Mouse (Mus musculus): ENCODE results near the gene Dst. TPM values are rescaled to one million over a fixed set of nuclear protein-coding genes. Genes with fewer than 3 reads are reported as not detected.

Gene Dst
- polyA plus RNA-seq, 1 experiment from 2014 or later, result 15.6 TPM

- Histone ChIP-seq H3K36me3 (ENCODE audit: insufficient read depth) (peaks cover 2% of the 10 kb centered on the region; the same call in 1 of the 2 replicates), H3K9ac (no peak overlapping the region), H3K4me1 (ENCODE audit: insufficient read depth) (no peaks in the 10 kb centered on the region), H3K4me2 (no peak overlapping the region), H3K27ac (ENCODE audit: low read depth) (no peak overlapping the region), H3K27me3 (ENCODE audit: insufficient read depth, low read length) (no peaks in the 10 kb centered on the region), H3K9me3 (ENCODE audit: low read depth, low read length) (no peaks in the 10 kb centered on the region), H3K4me3 (ENCODE audit: low read depth, low read length) (no peak overlapping the region)
- no peak for ATAC-seq (ENCODE audit: insufficient read depth)
- 57% methylated on average over 2 of the region's 2 CpGs for WGBS
- DNase-seq, result no peak
- TF ChIP-seq CTCF (IDR thresholded peaks at IDR 0.05; ENCODE audit: low read depth), result no peak
Measured at GRCm38 (mm10) chr1:34216456-34216855, 308.4 kb downstream of the Dst start.

- H3K27ac ChIP-seq (ENCODE audit: low read depth), result no peak overlapping the region
- H3K9ac ChIP-seq, result no peak overlapping the region
- ATAC-seq (ENCODE audit: insufficient read depth), result peak; percentile 72
- H3K4me1 ChIP-seq (ENCODE audit: insufficient read depth), result no peaks in the 10 kb centered on the region
- peak; percentile 87 for DNase-seq
- peak; percentile 98 for TF ChIP-seq CTCF (IDR thresholded peaks at IDR 0.05; ENCODE audit: low read depth)
- 27% methylated on average over 6 of the region's 6 CpGs for WGBS
- H3K4me2 ChIP-seq, result no peak overlapping the region
- no peak overlapping the region for H3K4me3 ChIP-seq (ENCODE audit: low read depth, low read length)
- H3K27me3 ChIP-seq (ENCODE audit: insufficient read depth, low read length), result no peaks in the 10 kb centered on the region
- H3K9me3 ChIP-seq (ENCODE audit: low read depth, low read length), result no peaks in the 10 kb centered on the region
- no peaks in the 10 kb centered on the region for H3K36me3 ChIP-seq (ENCODE audit: insufficient read depth)
Measured at GRCm38 (mm10) chr1:34218323-34218722, 310.3 kb downstream of the Dst start.

GRCm38 (mm10) chr1:34218801-34219200 is 310.8 kb downstream of the Dst start:
- WGBS, result 80% methylated on average over 9 of the region's 9 CpGs
- H3K36me3 ChIP-seq (ENCODE audit: insufficient read depth), result no peaks in the 10 kb centered on the region
- no peak for ATAC-seq (ENCODE audit: insufficient read depth)

DNA sequence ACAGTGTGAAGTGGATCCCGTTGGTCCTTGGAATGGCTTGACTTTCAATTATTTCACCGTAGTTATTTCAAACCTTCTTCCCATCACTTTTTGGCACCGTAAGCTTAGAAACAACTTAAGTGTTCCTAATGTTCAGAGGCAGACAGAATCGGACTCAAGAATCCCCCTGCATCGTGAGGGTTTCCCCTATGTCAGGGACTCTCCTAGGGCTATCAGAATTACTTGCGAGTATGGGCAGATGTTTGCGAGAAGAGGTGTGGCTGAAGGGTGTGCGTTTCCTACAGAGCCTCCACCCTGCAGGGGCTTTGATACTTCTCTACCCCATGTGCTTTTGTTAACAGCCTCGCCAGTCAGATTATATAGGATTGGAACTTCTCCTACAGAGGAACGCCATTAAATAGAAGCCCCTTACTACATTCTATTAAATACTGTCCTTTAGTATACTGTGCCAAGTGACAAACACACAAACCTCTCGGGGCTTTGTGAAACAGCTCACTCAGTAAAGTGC is 312.1 kb downstream of the Dst start:
- no peaks in the 10 kb centered on the region for H3K27me3 ChIP-seq (ENCODE audit: insufficient read depth, low read length)
- H3K27ac ChIP-seq (ENCODE audit: low read depth), result no peak overlapping the region
- H3K9me3 ChIP-seq (ENCODE audit: low read depth, low read length), result no peaks in the 10 kb centered on the region
- ATAC-seq (ENCODE audit: insufficient read depth) (no peak), DNase-seq (no peak)
- H3K4me2 ChIP-seq, result no peak overlapping the region
- no peak overlapping the region for H3K4me3 ChIP-seq (ENCODE audit: low read depth, low read length)
- no peaks in the 10 kb centered on the region for H3K4me1 ChIP-seq (ENCODE audit: insufficient read depth)
- no peak for TF ChIP-seq CTCF (IDR thresholded peaks at IDR 0.05; ENCODE audit: low read depth)
- H3K36me3 ChIP-seq (ENCODE audit: insufficient read depth), result no peaks in the 10 kb centered on the region
- no peak overlapping the region for H3K9ac ChIP-seq
- WGBS, result 77% methylated on average over 11 of the region's 11 CpGs

More at GRCm38 (mm10) chr1:34218801-34219200, 310.8 kb downstream of the Dst start:
- no peak overlapping the region for H3K9ac ChIP-seq
- H3K4me2 ChIP-seq, result no peak overlapping the region
- DNase-seq, result peak; percentile 15
- no peak overlapping the region for H3K27ac ChIP-seq (ENCODE audit: low read depth)
- no peak overlapping the region for H3K4me3 ChIP-seq (ENCODE audit: low read depth, low read length)
- no peaks in the 10 kb centered on the region for H3K9me3 ChIP-seq (ENCODE audit: low read depth, low read length)
- H3K27me3 ChIP-seq (ENCODE audit: insufficient read depth, low read length), result no peaks in the 10 kb centered on the region
- no peak for TF ChIP-seq CTCF (IDR thresholded peaks at IDR 0.05; ENCODE audit: low read depth)
- H3K4me1 ChIP-seq (ENCODE audit: insufficient read depth), result no peaks in the 10 kb centered on the region

GRCm38 (mm10) chr1:34223866-34224265 is 315.8 kb downstream of the Dst start:
- WGBS, result 64% methylated on average over 11 of the region's 11 CpGs
- Histone ChIP-seq H3K4me1 (ENCODE audit: insufficient read depth) (no peaks in the 10 kb centered on the region; the same call in 1 of the 2 replicates), H3K36me3 (ENCODE audit: insufficient read depth) (no peaks in the 10 kb centered on the region; the same call in 1 of the 2 replicates), H3K9ac (no peak overlapping the region), H3K9me3 (ENCODE audit: low read depth, low read length) (no peaks in the 10 kb centered on the region), H3K27me3 (ENCODE audit: insufficient read depth, low read length) (no peaks in the 10 kb centered on the region), H3K4me2 (no peak overlapping the region), H3K27ac (ENCODE audit: low read depth) (no peak overlapping the region), H3K4me3 (ENCODE audit: low read depth, low read length) (no peak overlapping the region)
- DNase-seq (no peak), ATAC-seq (ENCODE audit: insufficient read depth) (peak; percentile 25; the same call in 1 of the 2 replicates)
- no peak for TF ChIP-seq CTCF (IDR thresholded peaks at IDR 0.05; ENCODE audit: low read depth)

- Histone ChIP-seq H3K9ac (no peak overlapping the region), H3K4me3 (ENCODE audit: low read depth, low read length) (no peak overlapping the region), H3K27me3 (ENCODE audit: insufficient read depth, low read length) (no peaks in the 10 kb centered on the region), H3K27ac (ENCODE audit: low read depth) (no peak overlapping the region), H3K36me3 (ENCODE audit: insufficient read depth) (no peaks in the 10 kb centered on the region; the same call in 1 of the 2 replicates), H3K4me2 (no peak overlapping the region), H3K9me3 (ENCODE audit: low read depth, low read length) (no peaks in the 10 kb centered on the region), H3K4me1 (ENCODE audit: insufficient read depth) (no peaks in the 10 kb centered on the region; the same call in 1 of the 2 replicates)
- WGBS, result 53% methylated on average over 8 of the region's 8 CpGs
- no peak for TF ChIP-seq CTCF (IDR thresholded peaks at IDR 0.05; ENCODE audit: low read depth)
- no peak for ATAC-seq (ENCODE audit: insufficient read depth)
- peak; percentile 77 for DNase-seq
Measured at GRCm38 (mm10) chr1:34227676-34228075, 319.7 kb downstream of the Dst start.

DNA sequence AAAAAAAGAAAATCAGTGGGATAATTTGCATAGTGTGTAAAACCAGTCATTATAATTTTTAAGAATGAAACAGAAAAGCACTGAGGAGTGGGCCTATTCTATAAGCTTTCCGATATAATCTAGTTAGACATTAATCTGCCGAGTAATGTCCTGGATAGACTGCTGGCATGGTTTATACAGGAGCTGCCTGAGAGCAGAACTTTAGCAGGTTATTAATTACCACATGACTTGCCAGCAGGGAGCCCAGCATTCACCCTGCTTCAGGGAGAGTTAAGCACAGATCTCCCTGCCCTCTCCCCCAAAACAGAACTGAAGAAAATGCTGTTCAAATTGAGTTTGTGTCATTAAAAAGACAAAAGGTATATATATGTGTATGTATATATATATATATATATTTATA is 323.0 kb downstream of the Dst start:
- Histone ChIP-seq H3K27me3 (ENCODE audit: insufficient read depth, low read length) (no peaks in the 10 kb centered on the region), H3K4me1 (ENCODE audit: insufficient read depth) (no peaks in the 10 kb centered on the region; the same call in 1 of the 2 replicates), H3K9me3 (ENCODE audit: low read depth, low read length) (no peaks in the 10 kb centered on the region), H3K27ac (ENCODE audit: low read depth) (no peak overlapping the region), H3K4me3 (ENCODE audit: low read depth, low read length) (no peak overlapping the region), H3K36me3 (ENCODE audit: insufficient read depth) (no peaks in the 10 kb centered on the region; the same call in 1 of the 2 replicates), H3K9ac (no peak overlapping the region), H3K4me2 (no peak overlapping the region)
- TF ChIP-seq CTCF (IDR thresholded peaks at IDR 0.05; ENCODE audit: low read depth), result no peak
- WGBS, result 59% methylated on average over 2 of the region's 2 CpGs
- DNase-seq (no peak), ATAC-seq (ENCODE audit: insufficient read depth) (no peak)
